Mouse (Mus musculus) heart, adult 2 months (tissue): ENCODE measurements around the gene Drd3.

Experiments used
- CTCF ChIP-seq: fragments of 200-600 bp; IDR thresholded peaks from 2 replicates; pipeline ENCODE4 v1.8.1; 2022; ENCODE audit warnings: antibody characterized with exemption, mild to moderate bottlenecking, moderate library complexity
- POLR2A ChIP-seq: fragments of 200-500 bp; IDR thresholded peaks from 2 replicates; pipeline ENCODE4 v1.6.1; 2011; ENCODE audit warnings: mild to moderate bottlenecking, low read depth, low read length, control low read depth; ENCODE audit not compliant: insufficient read depth

GRCm38 (mm10) chr16:43801137-43801536, 47.3 kb downstream of the Drd3 start:
- TF ChIP-seq CTCF (no peak), POLR2A (no peak)
